Mouse (Mus musculus): ENCODE results near the gene Tmem100.

Gene Tmem100

DNA sequence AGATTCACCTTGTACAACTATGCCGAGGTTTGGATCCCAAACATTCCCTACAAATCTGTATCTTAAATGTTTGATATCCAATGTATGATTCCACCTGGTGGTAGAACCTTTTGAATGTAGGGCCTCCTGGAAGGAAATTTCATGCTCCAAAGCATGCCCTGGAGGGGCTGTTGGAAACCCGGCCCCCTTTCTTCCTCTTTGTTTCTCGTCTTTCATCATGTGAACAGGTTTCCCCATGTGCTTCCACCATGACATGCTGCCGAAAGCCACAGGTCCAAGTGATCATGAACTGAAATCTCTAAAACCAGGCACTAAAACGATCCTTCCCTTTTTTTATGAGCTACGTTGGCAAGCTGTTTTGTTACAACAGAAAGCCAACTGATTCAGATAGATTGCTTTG is 16.5 kb upstream of the Tmem100 start:
- DNase-seq (ENCODE audit: low spot score in 2 of 2) = no peak

DNA sequence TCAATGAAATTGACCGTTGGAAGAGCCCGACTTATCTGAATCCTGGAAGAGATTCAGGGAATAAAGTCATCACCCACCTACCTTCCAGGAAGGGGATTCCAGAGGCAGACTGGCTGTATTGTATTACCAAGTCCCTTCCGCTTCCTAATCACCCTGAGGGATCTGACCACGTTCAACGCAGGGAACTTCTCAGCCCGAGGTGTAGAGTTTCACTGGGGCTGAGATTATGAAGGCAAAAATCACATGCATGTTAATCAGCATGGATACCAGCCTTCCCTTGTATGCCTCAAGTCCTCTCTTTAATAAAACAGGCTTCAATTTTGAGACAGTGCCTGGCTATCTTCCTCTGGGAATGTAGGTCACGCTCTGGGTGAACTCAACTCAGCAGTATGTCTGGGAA is 14.9 kb upstream of the Tmem100 start:
- no peak for DNase-seq (ENCODE audit: low spot score in 2 of 2)

DNA sequence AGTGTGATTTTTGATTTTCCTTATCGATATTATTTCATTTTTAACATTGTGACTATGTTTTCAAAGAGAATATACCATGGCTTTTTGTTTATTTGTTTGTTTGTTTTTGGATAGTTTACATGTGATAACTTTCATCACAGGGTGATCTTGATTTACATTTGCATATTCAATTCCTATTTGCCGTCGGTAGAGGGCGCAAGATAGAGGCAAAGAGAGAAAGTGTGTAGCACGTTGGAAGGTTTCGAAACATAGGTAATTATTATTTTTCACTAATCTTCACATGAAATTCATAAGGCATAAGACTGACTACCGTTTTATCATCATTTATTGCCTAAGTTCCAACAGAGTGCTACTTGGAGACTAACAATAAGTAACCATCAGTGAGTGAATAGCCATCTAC is 11.0 kb upstream of the Tmem100 start:
- peak in 1 of 2 experiments; percentile 15 for DNase-seq (ENCODE audit: low spot score in 2 of 2)

- DNase-seq (ENCODE audit: low spot score in 2 of 2) = no peak
Observed at GRCm38 (mm10) chr11:90025891-90026801, 4.0 kb upstream of the Tmem100 start.

DNA sequence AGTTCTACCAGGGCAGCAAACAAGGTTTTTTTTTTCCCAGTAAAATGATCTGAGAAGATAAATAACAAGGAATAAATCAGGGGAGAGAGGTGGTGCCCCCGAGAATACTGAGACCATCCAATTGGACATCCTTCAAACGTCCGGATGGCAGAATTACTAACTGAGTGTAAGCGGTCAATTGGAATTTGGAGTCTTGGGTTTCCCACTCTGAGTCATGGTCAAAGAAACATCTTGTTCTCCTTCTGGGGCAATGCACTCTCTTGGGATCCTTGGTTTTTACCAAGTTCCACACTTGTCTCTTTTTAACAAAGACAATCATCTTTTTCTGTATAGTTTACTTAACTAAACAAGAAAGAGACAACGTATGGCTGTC is 3.4 kb upstream of the Tmem100 start:
- DNase-seq (ENCODE audit: low spot score in 2 of 2) = no peak

DNA sequence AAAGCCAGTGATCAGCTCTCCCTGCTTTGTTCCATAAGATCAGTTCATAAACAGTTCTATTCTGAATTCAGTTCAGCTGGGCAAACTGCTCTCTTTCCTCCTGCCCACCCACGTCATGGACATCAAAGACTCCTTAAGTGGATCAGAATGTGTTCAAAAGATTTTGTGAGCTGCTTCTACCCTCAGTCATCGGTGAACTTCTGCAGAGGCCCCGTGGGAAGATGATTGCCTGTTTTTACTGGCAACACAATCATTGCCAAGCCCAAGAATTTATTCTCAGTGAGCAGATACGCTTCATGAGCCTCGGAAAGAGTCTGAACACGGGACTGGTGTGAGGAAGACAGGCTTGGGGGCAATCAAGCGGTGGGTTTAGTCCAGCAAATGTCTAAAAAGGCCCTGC is 2.9 kb upstream of the Tmem100 start:
- DNase-seq (ENCODE audit: low spot score in 2 of 2) = no peak

- DNase-seq (ENCODE audit: low spot score in 2 of 2) = no peak
Observed at GRCm38 (mm10) chr11:90028746-90029145, 1.4 kb upstream of the Tmem100 start.

- no peak for DNase-seq (ENCODE audit: low spot score in 2 of 2)
Observed at GRCm38 (mm10) chr11:90029354-90029753, 794 bp upstream of the Tmem100 start.

- no peak for DNase-seq (ENCODE audit: low spot score in 2 of 2)
Observed at GRCm38 (mm10) chr11:90030557-90030956, 409 bp downstream of the Tmem100 start.

- DNase-seq (ENCODE audit: low spot score in 2 of 2) = no peak
Observed at GRCm38 (mm10) chr11:90031076-90031475, 928 bp downstream of the Tmem100 start.

DNA sequence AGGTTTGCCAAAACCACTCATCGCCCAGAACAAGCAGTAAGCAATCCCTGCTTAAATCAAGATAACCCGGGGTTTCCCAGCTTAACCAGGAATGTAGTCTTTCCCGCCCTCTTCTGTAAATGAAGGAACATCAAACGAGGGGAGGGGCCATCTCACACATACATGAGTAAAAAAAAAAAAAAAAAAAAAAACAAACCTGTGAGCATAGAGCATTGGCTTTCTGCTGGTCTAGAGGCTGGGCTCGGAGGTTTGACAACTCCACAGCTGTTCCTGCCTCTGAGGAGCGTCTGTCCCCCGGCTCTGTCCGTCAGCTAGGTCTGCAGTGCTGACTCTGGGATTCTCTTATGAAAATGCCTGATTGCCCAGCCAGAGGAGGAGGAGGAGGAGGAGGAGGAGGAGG is 2.7 kb downstream of the Tmem100 start:
- DNase-seq (ENCODE audit: low spot score in 2 of 2) = no peak

- no peak for DNase-seq (ENCODE audit: low spot score in 2 of 2)
Observed at GRCm38 (mm10) chr11:90033442-90033841, 3.3 kb downstream of the Tmem100 start.

DNA sequence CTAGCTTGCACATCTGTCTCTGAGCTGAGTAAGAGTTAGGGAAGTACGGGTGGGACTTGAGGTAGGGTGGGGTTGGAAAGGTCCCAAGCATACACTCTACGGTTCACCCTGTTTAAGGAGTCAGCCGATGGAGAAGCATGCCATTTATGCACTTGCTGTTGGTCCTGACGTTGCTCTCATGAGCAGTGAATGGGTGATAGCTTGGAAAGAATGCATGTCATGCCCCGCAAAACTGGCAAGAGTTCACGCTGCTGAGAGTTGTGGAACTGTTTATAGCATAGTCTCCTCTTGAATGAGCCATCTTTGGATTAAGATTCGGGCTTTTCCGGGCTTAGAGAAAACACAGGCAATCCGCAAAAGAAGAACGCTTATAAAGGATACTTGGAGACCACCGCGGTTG is 4.5 kb downstream of the Tmem100 start:
- DNase-seq (ENCODE audit: low spot score in 2 of 2) = no peak

DNA sequence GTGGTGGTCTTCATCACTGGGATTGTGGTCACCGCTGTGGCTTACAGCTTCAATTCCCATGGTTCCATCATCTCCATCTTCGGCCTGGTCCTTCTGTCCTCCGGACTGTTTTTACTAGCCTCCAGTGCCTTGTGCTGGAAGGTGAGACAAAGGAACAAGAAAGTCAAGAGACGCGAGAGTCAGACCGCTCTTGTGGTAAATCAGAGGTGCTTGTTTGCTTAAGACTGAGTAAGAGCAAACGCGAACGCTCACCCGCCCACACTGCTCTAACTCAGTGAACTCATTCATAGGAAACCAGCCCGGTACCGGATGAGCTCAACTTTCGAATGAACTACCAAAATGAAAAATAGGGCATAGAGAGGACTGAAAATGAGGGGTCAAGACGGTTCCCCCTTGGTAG is 5.4 kb downstream of the Tmem100 start:
- DNase-seq (ENCODE audit: low spot score in 2 of 2) = no peak

GRCm38 (mm10) chr11:90036416-90036815 is 6.3 kb downstream of the Tmem100 start:
- DNase-seq (ENCODE audit: low spot score in 2 of 2) = no peak

- DNase-seq (ENCODE audit: low spot score in 2 of 2) = no peak
Observed at GRCm38 (mm10) chr11:90038022-90038421, 7.9 kb downstream of the Tmem100 start.

- DNase-seq (ENCODE audit: low spot score in 2 of 2) = no peak
Observed at GRCm38 (mm10) chr11:90044459-90044858, 14.3 kb downstream of the Tmem100 start.

DNA sequence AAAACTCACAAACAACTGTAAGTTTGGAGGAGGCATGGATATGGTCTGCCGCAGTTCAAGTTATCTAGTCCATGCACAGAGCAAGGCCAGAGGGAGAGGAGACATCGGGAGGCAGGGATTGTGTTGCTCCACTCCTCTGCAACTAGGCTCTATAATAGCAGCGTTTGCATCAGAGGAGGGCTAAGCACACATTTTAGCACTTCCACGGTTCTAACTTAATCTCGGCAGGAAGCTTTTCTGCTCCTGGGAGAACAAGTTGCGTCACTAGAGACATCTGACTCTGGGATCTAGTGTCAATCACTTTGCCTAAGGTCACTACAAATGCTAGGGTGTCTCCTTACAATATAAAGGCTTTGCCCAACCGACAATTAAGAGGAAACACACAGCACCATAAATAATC is 16.1 kb downstream of the Tmem100 start:
- no peak for DNase-seq (ENCODE audit: low spot score in 2 of 2)

GRCm38 (mm10) chr11:90047271-90047670 is 17.1 kb downstream of the Tmem100 start:
- no peak for DNase-seq (ENCODE audit: low spot score in 2 of 2)

DNA sequence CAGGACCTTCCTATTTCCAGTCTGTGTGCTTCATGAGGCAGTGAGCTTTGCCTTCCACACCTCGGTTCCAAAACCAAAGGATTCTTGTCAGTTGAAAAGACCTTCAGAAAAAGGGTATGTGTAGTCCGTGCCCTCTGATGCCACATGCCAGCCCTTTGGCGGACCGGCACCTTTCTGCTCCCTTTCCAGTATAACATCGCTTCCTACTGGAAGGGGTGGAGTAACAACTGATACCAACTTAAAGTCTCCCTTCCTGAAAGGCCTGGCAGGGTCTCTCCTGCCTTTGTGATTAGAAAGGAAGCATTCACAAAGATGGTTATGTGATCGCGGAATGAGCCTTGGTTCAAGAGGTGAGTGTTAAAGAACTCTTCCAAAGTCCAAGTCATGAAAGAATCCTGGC is 19.9 kb downstream of the Tmem100 start:
- DNase-seq (ENCODE audit: low spot score in 2 of 2) = no peak

- DNase-seq (ENCODE audit: low spot score in 2 of 2) = no peak
Observed at GRCm38 (mm10) chr11:90052785-90053184, 22.6 kb downstream of the Tmem100 start.

DNA sequence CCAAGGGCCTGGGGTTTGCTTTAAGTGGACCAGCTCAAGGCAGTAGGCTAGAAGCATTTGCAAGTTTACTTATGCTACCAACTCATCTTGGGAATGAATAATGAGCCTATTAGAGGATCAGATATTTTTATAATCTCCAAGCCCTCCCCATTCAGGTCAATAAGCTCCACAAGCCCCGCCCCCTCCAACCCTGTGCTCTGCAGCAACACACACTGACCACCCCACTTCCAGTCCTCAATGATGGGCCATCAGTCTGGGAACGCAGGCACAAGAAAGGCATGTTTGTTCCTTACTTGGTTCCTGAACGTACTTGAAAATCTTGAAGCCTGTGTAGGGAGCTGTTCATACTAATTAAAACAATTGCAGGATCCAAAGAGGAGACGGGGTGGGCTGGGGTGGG is 23.7 kb downstream of the Tmem100 start:
- no peak for DNase-seq (ENCODE audit: low spot score in 2 of 2)

- no peak for DNase-seq (ENCODE audit: low spot score in 2 of 2)
Observed at GRCm38 (mm10) chr11:90054401-90054800, 24.3 kb downstream of the Tmem100 start.

GRCm38 (mm10) chr11:90057070-90057469 is 26.9 kb downstream of the Tmem100 start:
- DNase-seq (ENCODE audit: low spot score in 2 of 2) = no peak

All from thymus, postnatal 10 days (tissue).